Mouse (Mus musculus) limb, embryonic 14.5 days (tissue): ENCODE data around the gene Gprin1. TPM values are rescaled to one million over a fixed set of nuclear protein-coding genes. Genes with fewer than 3 reads are reported as not detected.

ENCODE experiments used
- ATAC-seq: fragments of 200-750 bp; cut with Nextera tagmentation; 2 replicates; pipeline ENCODE4 v1.8.0; 2017; ENCODE audit warnings: low read depth, moderate number of reproducible peaks, moderate TSS enrichment; ENCODE audit not compliant: low FRiP score
- DNase-seq: peaks from one replicate; pipeline ENCODE4 v3.0.0-alpha.2; 2015; ENCODE audit warnings: low spot score
- H3K27ac ChIP-seq: fragments of 300-500 bp; sonication (generic); replicated peaks from 2 replicates; pipeline ENCODE4 v1.5.1; 2014; ENCODE audit warnings: low read depth, mild to moderate bottlenecking, low read length, moderate library complexity, mixed read lengths
- H3K27me3 ChIP-seq: fragments of 300-500 bp; sonication (generic); 2 replicates; pipeline ENCODE4 v1.6.1; 2014; ENCODE audit warnings: low read length, mixed read lengths; ENCODE audit not compliant: control insufficient read depth, insufficient read depth
- H3K36me3 ChIP-seq: fragments of 300-500 bp; sonication (generic); 2 replicates; pipeline ENCODE4 v1.6.1; 2014; ENCODE audit warnings: mild to moderate bottlenecking, low read length, moderate library complexity, mixed read lengths; ENCODE audit not compliant: control insufficient read depth, insufficient read depth
- H3K4me1 ChIP-seq: fragments of 300-500 bp; sonication (generic); 2 replicates; pipeline ENCODE4 v1.6.1; 2014; ENCODE audit warnings: antibody characterized with exemption, low read length, mixed read lengths; ENCODE audit not compliant: control insufficient read depth, insufficient read depth
- H3K4me2 ChIP-seq: fragments of 300-500 bp; sonication (generic); replicated peaks from 2 replicates; pipeline ENCODE4 v1.6.1; 2014; ENCODE audit warnings: low read depth, mild to moderate bottlenecking, low read length, moderate library complexity; ENCODE audit not compliant: severe bottlenecking
- H3K4me3 ChIP-seq: fragments of 300-500 bp; sonication (generic); replicated peaks from 2 replicates; pipeline ENCODE4 v1.5.1; 2014; ENCODE audit warnings: low read length
- H3K9ac ChIP-seq: fragments of 300-500 bp; sonication (generic); 2 replicates; pipeline ENCODE4 v1.6.1; 2014; ENCODE audit warnings: mild to moderate bottlenecking, low read depth, low read length, moderate library complexity; ENCODE audit not compliant: severe bottlenecking
- H3K9me3 ChIP-seq: fragments of 300-500 bp; sonication (generic); 2 replicates; pipeline ENCODE4 v1.6.1; 2016; ENCODE audit warnings: low read length; ENCODE audit not compliant: control insufficient read depth
- POLR2A ChIP-seq: fragments of 200-500 bp; IDR thresholded peaks from 2 replicates; pipeline ENCODE4 v1.8.0; 2012; ENCODE audit warnings: inconsistent platforms, mild to moderate bottlenecking, moderate library complexity, borderline replicate concordance; ENCODE audit not compliant: insufficient read depth, insufficient read length; ENCODE audit errors: extremely low read depth
- WGBS: fragments of 180-500 bp; shearing (Covaris S2); extraction: QIAGEN DNeasy Blood & Tissue Kit; methylation state at CpG from one replicate; pipeline ENCODE4 v1.1.7; 2014; 5-methylcytosine and 5-hydroxymethylcytosine counted together
- polyA plus RNA-seq, 2 experiments: library from polyadenylated mRNA; depleted of rRNA in 1 of 2; stranded (reverse) in 1 of 2; unstranded in 1 of 2; fragments of >200 nt; fragmentation: Nextera tagmentation in 1 of 2; extraction: Ambion mirVana in 1 of 2; gene quantifications; 2 replicates each; pipeline versions ENCODE4 v1.2.1 to v1.2.3; 2012 to 2014

Gene Gprin1
- polyA plus RNA-seq (2012; rRNA removed) (0.70 and 0.87 TPM in 2 replicates), polyA plus RNA-seq (2014; fragmentation: Nextera tagmentation; extraction: Ambion mirVana) (0.32 and 0.67 TPM in 2 replicates)

DNA sequence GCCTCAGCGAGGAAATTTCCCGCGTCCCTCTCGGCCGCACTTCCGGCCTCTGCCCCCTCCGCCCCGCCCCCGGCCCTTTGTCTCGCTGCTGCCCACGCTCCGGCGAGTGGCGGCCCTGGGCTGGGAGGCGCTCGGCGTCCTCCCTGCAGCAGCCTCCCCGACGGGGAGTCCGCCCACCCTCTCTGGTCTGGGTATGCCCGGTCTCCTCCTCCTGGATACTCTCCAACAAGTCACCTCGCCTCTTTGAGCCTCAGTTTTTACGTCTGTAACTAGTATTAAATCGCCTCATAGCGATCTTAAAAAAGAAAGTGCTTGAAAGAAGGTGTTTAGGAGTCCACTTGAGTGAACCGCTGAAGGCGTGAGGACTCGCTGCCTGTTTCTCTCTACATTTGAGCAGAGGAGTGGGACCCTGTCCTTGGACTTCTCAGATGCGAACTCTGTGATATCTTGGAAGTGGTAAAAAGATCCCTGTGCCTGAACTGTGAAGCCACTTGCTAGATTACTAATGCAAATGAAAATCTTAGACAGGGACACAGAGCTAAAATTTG lies at the start of gene Gprin1:
Gene Gprin1 (minus strand): TSS at position 11 of the 548 bp plus-strand sequence.
- no peak for TF ChIP-seq POLR2A
- Histone ChIP-seq H3K9ac (no peak within 1 kb of the TSS), H3K4me1 (peaks cover 4% of the 10 kb centered on the region; the same call in 1 of the 2 replicates), H3K4me3 (peak within 1 kb of the TSS; percentile 45), H3K4me2 (peak within 1 kb of the TSS; percentile 86), H3K27ac (no peak within 1 kb of the TSS), H3K27me3 (peaks cover 26% of the 10 kb centered on the region), H3K9me3 (no peaks in the 10 kb centered on the region), H3K36me3 (no peaks in the 10 kb centered on the region)
- DNase-seq (no peak), ATAC-seq (0 out of 2 replicates have a peak, but pooled peaks have one; percentile 23)
- 3% methylated on average over 28 of the region's 29 CpGs for WGBS

DNA sequence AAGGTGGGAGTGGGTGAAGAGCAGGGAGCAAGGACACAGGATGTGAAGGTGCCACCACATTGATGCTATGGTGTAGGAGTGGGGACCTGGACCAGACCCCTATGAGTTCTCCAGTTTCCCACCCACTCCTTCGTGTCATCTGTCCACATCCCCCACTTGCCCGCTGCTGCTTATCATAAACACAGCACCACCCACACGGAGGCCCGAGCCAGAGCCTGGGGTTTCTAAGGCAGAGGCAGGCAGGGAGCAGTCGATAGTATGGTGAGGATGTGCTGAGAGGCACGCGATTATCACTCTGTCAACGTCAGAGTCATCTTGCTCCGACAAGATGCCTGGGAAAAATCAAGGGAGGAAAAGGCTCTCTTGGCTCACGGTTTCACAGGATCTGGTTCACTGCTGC lies 49.1 kb upstream of the Gprin1 start:
- 73% methylated on average over 10 of the region's 10 CpGs for WGBS
- Histone ChIP-seq H3K4me1 (no peaks in the 10 kb centered on the region), H3K4me2 (no peak overlapping the region), H3K27ac (no peak overlapping the region), H3K4me3 (no peak overlapping the region), H3K9ac (no peak overlapping the region), H3K9me3 (no peaks in the 10 kb centered on the region), H3K27me3 (no peaks in the 10 kb centered on the region), H3K36me3 (no peaks in the 10 kb centered on the region)
- DNase-seq (no peak), ATAC-seq (no peak)
- no peak for TF ChIP-seq POLR2A

DNA sequence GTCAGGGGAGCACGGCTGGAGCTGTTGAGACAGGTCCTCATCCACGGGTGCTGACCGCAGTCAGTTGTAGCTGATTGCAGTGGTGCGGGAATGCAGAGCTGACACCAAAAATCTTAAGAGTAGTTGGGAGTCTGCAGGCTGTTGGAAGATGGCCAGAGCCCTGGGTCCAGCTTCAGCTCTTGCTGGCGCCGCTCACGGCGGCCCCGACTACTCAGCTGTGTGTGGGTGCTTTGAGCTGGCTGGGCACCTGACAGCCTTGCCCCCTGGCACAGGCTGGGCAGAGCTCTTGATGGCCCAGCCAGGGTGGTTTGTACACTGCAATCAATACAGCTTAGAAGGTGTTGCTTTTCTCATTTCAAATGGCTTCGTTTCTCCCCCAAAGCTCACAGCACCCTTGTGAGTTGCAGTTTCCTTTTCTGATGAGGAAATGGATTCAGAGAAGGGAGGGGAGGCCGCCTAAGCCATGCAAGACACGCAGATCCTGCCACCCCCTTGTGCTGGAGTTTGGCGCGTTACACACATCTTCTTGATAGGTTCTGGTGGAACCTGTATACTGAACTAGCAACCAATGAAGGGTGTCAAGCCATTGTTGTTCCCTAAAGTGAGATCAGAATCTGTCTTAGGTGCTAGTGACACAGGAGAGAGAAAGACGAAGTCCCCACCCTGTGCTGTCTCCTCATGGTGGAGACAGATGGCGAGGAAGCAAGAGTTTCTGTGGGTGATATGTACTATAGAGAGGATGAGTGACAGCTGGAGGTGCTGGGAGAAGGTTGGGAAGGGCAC lies 48.4 kb upstream of the Gprin1 start:
- TF ChIP-seq POLR2A, result no peak
- 76% methylated on average over 16 of the region's 16 CpGs for WGBS
- Histone ChIP-seq H3K4me1 (no peaks in the 10 kb centered on the region), H3K36me3 (no peaks in the 10 kb centered on the region), H3K9ac (no peak overlapping the region), H3K27ac (no peak overlapping the region), H3K4me3 (no peak overlapping the region), H3K4me2 (no peak overlapping the region), H3K27me3 (no peaks in the 10 kb centered on the region), H3K9me3 (no peaks in the 10 kb centered on the region)
- DNase-seq, result no peak
- no peak for ATAC-seq

DNA sequence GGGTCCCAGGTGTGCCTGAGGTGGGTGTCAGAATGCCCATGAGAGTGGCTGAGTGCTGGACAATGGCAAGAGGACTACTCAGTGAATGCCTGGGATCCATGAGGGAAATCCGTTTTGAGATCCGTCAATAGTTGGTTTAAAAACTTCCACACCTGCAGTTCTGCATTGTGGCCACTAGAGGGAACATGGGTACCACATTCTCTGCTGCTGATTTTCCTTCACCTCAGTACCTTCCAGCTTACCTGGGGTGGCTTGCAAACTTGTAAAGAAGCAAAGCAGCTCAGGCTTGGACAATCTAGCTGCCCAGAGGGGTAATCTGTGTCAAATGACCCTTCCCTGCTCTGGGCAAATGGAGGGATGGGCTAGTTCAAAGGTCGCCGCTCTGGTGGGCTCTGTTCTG lies 47.7 kb upstream of the Gprin1 start:
- no peaks in the 10 kb centered on the region for H3K27me3 ChIP-seq
- TF ChIP-seq POLR2A, result no peak

DNA sequence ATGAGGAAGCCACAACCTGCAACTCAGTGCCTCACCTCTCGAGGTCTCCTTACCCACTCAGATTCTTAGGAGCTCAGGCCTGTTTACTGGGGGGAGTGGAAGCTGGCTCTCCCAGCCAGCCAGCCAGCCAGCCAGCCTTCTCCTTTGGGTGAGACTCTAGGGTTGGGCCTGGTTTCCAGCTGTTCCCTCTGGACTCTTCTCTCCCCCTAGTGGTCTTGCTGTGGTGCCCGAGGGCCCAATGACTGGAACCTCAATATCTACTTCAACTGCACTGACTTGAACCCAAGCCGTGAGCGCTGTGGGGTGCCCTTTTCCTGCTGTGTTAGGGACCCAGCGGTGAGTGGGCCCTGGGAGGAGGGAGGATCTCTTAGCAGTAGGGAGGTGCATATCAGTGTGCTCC lies 45.2 kb upstream of the Gprin1 start:
- Histone ChIP-seq H3K4me1 (peaks cover 4% of the 10 kb centered on the region; the same call in 1 of the 2 replicates), H3K4me3 (no peak overlapping the region), H3K27me3 (peaks cover 19% of the 10 kb centered on the region; the same call in 1 of the 2 replicates), H3K27ac (no peak overlapping the region), H3K9ac (no peak overlapping the region), H3K4me2 (no peak overlapping the region), H3K36me3 (no peaks in the 10 kb centered on the region), H3K9me3 (no peaks in the 10 kb centered on the region)
- 43% methylated on average over 5 of the region's 5 CpGs for WGBS
- no peak for TF ChIP-seq POLR2A
- no peak for DNase-seq
- ATAC-seq, result no peak

More for the DNA sequence above, 47.7 kb upstream of the Gprin1 start:
- Histone ChIP-seq H3K27ac (no peak overlapping the region), H3K4me2 (no peak overlapping the region), H3K4me3 (no peak overlapping the region), H3K9me3 (no peaks in the 10 kb centered on the region), H3K4me1 (no peaks in the 10 kb centered on the region), H3K36me3 (no peaks in the 10 kb centered on the region), H3K9ac (no peak overlapping the region)
- peak; percentile 63 for DNase-seq
- WGBS, result 39% methylated on average over 4 of the region's 4 CpGs
- ATAC-seq, result no peak
